Mouse (Mus musculus) heart, adult 2 months (tissue): Measurements from ENCODE around the gene Fbl.
"Not testable (repeated sequence)": the region's sequence is repeated elsewhere in the genome, so short reads cannot be mapped to it uniquely, and the experiment has no call there.

Experiments used
- CTCF ChIP-seq: fragments of 200-600 bp; IDR thresholded peaks from 2 replicates; pipeline ENCODE4 v1.8.1; 2022; ENCODE audit warnings: antibody characterized with exemption, mild to moderate bottlenecking, moderate library complexity
- EP300 ChIP-seq: fragments of 200-500 bp; IDR thresholded peaks from 2 replicates; pipeline ENCODE4 v1.6.1; 2011; ENCODE audit warnings: low read depth, low read length, control low read depth; ENCODE audit not compliant: insufficient read depth
- POLR2A ChIP-seq: fragments of 200-500 bp; IDR thresholded peaks from 2 replicates; pipeline ENCODE4 v1.6.1; 2011; ENCODE audit warnings: mild to moderate bottlenecking, low read depth, low read length, control low read depth; ENCODE audit not compliant: insufficient read depth

- not testable (repeated sequence) for TF ChIP-seq POLR2A, CTCF, EP300
Measured at GRCm38 (mm10) chr7:28218951-28219740, 49.6 kb downstream of the Fbl start.
